Mouse (Mus musculus): ENCODE measurements at regions not wholly inside any gene's neighbourhood (a gene's known extent, or its start where the extent isn't known, plus 50 kb on each side); places are given as distances from the start of the nearest gene placed in this dataset. TPM values are rescaled to one million over a fixed set of nuclear protein-coding genes. Genes with fewer than 3 reads are reported as not detected.

Small RNA genes in the stretch of these regions (microRNA-seq; reads per million reads assigned to microRNA genes)
- not detected for gene Gm44301
